Mouse (Mus musculus) frontal cortex, adult (tissue): ENCODE measurements around the gene Arih2.

Experiments
- ATAC-seq: cut with Nextera tagmentation; 2 replicates; pipeline ENCODE4 v1.9.2; 2017; ENCODE audit warnings: mild to moderate bottlenecking, moderate library complexity, mixed read lengths; ENCODE audit not compliant: low TSS enrichment

Gene Arih2

DNA sequence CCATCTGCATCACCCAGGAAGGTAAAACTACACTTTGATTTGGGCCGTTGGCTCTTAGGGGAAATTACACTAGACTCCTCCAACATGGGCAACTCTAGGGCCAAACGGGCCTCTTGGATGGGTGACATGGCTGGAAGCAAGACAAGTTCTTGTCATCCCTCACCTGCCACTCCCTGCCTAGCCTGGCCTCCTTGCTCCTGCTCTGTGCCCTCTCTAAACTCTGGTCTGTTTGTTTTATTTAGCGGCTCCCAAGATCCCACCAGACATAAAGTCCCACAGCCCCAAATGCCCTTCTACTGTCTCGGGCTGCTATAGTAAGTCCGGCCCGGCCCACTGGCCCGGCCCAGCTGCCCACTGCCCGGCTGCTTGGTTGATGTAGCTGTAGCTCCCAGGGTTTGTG, 85.5 kb downstream of the Arih2 start:
- ATAC-seq, result no peak

DNA sequence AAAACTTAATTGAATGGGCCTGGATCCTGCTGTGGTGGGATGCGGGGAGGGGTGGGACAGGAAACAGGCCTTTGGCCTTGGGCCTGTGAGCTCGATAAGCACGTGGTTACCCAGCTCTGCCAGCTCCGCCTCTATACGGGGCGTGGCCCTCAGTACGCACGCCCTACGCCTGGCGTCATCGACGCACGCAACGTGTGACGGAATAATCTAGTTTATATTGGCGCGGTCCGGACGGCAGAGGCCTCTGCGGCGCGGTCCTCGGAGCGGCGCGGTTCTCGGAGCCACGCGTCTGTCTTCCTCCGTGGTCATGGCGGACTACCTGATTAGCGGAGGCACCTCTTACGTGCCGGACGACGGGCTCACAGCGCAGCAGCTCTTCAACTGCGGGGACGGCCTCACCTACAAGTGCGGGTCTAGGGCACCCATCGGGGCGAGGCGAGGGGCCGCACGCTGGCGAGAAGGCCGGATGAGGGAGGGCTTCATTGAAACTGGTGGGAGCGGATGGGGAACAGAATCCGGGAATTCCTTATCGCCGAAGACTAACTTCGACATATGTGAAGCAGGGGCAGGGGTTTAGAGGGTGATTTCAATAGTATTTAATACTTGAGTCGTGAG, 88.9 kb downstream of the Arih2 start, which contains the start of gene Impdh2:
Gene Impdh2 (plus strand): TSS at position 60 of the 615 bp plus-strand sequence.
- peak; percentile 95 for ATAC-seq

DNA sequence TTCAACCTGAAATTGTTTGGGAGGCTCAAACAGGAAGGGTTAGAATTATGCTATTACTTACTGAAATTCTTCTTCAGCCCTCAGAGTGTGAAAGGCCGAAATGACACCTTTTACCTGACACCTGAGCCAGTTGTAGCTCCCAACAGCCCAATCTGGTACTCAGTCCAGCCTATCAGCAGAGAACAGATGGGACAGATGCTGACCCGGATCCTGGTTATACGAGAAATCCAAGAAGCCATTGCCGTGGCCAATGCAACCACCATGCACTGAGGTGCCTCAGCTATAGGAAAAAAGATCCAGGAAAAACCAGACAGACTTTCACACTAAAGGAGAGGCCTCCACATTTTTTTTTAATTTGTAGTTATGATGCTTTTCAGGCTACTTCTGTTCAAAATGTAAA, 90.0 kb downstream of the Arih2 start:
- no peak for ATAC-seq
